Mouse (Mus musculus): ENCODE data around the gene Fbxo11. TPM values are rescaled to one million over a fixed set of nuclear protein-coding genes. Genes with fewer than 3 reads are reported as not detected.
"Not testable (repeated sequence)": the region's sequence is repeated elsewhere in the genome, so short reads cannot be mapped to it uniquely, and the experiment has no call there.

Fbxo11 gene
- total RNA-seq, 4 experiments from 2014 or later: 56.1 to 65.6 (median 64.3) TPM

- DNase-seq: no peak
Measured at GRCm38 (mm10) chr17:88014456-88014855, 50.6 kb downstream of the Fbxo11 start.

DNA sequence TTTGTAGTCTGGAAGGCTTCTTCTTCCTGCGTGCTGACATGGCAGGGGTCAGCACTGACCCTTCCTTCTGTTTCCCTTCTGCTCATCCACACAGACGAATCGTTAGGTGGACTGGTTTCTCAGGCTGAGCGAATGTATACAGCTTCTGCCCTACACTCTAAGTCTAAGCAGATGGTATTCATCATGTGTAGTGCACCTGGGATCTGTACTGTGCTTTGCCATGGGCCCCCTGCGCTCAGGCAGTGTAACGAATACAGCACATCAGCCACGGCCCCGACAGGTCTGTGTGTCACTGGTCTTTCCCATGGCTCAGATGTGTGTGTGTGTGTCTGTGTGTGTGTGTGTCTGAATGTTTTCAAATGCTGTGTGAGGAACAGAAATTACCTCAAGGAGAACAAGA, 58.1 kb downstream of the Fbxo11 start:
- no peak for DNase-seq

DNA sequence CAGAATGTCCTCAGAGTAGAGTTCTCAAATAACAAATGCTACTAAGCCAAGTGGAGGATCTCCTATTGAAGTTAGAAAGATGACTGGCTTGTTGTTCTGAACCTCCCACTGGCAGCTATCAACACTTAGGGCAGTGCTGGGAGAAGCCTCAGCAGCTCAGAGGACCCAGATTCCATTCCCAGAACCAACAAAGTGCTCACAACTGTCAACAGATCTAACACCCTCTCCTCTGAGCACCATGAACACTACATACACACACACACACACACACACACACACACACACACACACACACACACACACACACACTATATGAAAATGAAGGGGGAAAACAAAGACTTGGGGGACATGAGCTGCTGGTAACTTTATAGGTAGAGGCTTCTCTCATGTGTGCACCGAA, 60.2 kb downstream of the Fbxo11 start:
- no peak for DNase-seq

- no peak for DNase-seq
Measured at GRCm38 (mm10) chr17:87997808-87998207, 67.3 kb downstream of the Fbxo11 start.

- no peak for DNase-seq
Measured at GRCm38 (mm10) chr17:87993338-87993737, 71.8 kb downstream of the Fbxo11 start.

GRCm38 (mm10) chr17:87992154-87992553, 72.9 kb downstream of the Fbxo11 start:
- DNase-seq: no peak

DNA sequence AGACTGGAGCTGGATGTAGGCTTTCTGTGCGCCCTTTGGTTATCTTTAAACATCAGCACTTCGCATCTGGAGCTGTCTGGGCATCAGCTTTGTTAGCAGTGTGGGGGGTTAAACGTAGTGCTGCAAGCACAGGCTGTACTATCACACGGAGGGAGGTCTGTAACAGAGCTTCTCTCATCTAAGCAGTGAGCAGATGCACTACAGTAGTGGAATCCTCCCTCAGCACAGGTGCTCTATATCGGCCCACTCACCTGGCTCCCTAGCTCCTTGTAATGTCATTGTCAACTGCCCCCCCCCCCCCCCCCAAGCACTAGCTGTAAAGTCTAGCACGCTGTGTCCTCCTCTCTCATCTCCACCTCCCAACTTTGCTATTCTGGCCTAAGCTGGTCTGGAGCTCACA, 77.6 kb downstream of the Fbxo11 start:
- no peak for DNase-seq

DNA sequence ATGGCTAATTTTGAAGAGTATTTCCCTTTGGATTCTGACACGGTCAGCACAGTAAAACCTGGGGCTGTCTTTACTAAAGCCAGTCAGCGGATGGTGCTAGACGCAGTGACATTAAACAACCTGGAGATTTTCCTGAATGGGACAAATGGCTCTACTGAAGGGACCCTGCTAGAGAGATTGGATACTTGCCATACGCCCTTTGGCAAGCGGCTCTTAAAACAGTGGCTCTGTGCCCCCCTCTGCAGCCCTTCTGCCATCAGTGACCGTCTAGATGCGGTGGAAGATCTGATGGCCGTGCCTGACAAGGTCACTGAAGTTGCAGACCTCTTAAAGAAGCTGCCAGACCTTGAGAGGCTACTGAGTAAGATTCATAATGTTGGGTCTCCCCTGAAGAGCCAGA, 79.2 kb downstream of the Fbxo11 start:
- DNase-seq: no peak

DNA sequence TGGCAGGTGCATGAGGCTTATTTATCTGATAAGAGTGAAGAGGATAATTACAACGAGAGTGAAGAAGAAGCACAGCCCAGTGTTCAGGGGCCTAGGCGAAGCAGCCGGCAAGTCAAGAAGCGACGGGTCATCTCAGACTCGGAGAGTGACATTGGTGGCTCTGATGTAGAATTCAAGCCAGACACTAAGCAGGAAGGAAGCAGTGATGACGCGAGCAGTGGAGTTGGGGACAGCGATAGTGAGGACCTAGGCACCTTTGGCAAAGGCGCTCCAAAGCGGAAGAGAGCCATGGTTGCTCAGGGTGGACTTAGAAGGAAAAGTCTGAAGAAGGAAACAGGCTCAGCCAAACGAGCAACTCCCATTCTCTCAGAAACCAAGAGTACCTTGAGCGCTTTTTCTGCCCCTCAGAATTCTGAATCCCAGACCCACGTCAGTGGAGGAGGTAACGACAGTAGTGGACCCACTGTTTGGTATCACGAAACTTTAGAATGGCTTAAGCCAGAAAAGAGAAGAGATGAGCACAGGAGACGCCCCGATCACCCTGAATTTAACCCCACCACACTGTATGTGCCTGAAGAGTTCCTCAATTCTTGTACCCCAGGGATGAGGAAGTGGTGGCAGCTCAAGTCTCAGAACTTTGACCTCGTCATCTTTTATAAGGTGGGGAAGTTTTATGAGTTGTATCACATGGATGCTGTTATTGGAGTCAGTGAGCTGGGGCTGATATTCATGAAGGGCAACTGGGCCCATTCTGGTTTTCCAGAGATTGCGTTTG, 80.5 kb downstream of the Fbxo11 start:
- DNase-seq: no peak

GRCm38 (mm10) chr17:87983313-87983712, 81.8 kb downstream of the Fbxo11 start:
- DNase-seq: no peak

DNA sequence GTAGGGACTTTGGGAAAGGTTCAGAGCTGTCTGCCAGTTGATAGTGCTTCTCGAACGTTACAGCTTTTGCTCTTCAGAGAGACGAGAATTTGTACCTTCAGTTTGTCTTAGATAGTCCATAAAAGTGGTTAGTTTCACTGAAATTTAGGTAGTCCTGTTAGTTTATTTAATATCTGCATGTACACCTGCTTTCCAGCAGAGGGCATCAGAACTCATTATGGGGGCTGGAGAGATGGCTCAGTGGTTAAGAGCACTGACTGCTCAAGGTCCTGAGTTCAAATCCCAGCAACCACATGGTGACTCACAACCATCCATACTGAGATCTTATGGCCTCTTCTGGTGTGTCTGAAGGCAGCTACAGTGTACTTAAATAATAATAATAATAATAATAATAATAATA, 83.0 kb downstream of the Fbxo11 start:
- no peak for DNase-seq

- DNase-seq: not testable (repeated sequence)
Measured at GRCm38 (mm10) chr17:87979696-87980095, 85.4 kb downstream of the Fbxo11 start.

GRCm38 (mm10) chr17:87976927-87977326, 88.2 kb downstream of the Fbxo11 start:
- DNase-seq: not testable (repeated sequence)

DNA sequence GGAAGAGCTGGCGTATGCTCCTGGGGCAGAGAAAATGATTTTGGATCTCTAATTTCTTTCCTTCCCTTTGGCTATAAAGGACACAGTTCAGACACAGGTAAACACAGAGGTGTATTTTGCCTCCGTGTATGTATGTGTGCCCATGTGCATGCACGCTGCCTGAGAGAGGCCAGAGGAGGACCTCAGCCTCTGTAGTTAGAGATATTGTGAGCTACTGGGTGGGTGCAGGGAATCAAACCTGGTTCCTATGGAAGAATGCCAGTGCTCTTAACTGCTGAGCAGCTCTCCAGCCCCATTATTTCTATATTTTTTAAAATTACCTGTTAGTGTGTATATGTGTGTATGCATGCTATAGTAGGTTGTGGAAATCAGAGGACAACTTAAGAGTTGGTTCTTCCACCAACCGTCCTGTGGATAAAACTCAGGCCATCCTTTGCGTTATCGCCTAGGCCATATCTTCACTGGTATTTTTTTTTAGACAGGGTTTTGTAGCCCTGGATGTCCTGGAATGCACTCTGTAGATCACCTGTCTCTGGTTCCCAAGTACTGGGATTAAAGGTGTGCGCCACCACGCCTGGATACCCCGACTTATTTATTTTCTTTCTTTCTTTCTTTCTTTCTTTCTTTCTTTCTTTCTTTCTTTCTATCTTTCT, 88.8 kb downstream of the Fbxo11 start:
- no peak for DNase-seq

DNA sequence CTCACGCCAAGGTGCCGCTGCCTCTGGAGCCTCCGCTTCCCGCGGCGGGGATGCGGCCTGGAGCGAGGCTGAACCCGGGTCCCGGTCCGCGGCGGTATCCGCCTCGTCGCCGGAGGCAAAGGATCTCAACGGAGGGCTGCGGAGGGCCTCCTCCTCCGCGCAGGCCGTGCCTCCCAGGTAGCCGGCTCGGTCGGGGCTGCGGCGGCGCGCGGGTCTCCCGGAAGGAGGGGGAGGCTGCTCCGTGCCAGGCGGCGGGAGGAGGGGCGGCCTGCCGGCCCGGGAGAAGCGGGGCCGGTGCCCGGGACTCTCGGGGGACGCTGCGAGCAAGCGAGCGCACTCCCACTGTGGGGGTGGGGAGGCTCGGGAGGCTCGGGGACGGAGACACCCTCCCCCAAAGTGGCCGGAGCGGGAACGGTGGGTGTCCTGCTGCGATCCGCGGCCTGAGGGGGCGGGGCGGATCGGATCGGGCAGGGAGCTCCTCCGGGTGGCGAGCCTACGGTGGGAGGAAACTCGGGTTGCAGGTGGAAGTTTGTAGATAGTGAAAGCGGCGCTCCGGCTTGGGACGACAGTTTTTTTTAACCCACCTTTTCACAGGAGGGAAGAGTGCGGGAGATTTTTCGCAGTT, 89.8 kb downstream of the Fbxo11 start:
- DNase-seq: peak; percentile 60

DNA sequence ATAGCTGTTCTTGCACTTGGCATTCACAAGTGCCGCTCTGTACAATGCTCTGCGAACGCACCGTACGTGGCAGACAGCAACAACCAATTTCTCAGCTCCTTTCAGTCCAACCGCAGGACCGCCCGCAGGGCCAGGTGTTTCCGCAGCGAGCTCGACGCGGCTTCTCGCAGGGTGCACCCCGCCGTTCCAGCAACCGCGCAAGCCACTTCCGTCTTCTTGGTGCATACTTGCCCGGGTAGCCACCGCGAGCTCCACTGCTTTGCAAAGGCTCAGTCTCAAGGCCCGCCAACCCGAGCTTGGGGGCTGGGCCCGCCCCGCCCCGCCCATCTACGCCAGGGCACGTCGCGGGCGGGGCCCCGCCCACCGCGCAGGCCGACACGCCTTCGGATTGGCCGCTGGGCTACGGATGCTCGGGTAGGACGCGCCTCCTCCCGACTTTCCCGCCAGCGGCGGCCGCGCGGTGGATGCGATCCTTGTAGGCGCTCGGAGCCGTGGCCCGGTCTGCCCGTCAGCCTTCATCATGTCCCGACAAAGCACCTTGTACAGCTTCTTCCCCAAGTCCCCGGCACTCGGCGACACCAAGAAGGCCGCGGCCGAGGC, 90.4 kb downstream of the Fbxo11 start, which contains the start of gene Msh6:
Msh6 (plus strand) TSS at position 434 of the 600 bp plus-strand sequence.
- DNase-seq: peak; percentile 79

- DNase-seq: no peak
Measured at GRCm38 (mm10) chr17:87973261-87974167, 91.6 kb downstream of the Fbxo11 start.

DNA sequence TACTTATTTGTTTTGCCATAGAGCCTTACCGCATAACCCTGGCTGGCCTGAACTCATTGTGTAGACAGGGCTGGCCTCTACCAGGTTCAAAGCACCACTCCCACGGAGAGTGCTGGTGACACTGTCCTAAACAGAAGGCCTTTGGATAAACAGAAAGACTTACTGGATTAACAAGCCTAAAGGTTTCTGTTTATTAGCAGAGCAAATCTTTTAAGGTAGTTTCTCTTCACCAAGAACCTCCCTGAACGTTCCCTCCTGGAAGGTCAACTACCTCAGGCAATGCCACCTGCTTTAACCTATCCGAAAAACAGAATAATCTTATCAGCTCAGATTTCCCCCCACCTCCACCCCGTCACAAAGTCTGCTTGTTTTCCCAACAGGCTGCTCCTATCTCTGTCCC, 92.2 kb downstream of the Fbxo11 start:
- no peak for DNase-seq

DNA sequence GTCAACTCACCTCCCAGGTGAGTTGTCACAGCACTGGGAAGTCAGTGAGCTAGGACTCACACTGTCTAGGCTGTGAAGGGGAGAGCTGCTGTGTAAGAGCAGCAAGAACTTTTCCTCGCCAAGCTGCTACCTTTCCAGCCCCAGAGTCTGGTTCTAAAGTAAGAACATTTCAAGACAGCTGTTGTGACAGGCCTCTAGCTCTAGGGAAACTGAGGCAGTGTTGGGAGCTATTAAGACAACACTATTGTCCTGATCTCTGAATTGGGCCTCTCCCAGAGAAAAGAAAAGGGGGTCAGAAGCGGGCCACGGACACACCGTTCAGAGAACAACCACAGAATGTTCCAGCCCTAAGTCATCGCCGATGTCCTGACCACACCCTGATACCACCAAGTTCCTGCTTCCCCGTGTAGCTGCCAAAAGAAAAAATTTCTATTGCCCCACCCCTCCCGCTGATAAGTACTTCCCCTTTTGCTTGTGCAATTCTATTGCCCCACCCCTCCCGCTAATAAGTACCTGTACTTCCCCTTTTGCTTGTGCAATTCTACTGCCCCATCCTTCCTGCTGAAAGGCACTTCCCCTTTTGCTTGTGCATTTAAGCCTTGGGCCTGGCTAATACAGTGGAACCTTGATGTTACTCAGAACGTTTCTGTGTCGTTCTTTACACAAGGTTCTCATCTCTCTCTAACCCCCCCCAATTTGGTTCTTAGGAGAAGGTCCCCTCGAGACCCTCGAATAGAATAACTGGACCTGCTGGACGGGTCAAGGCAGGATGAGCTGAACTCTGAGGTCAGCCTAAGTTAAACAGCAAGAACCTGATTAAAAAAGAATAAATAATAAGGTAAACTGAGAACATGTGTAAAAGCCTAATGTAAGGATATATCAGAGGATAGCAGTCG, 93.1 kb downstream of the Fbxo11 start:
- not testable (repeated sequence) for DNase-seq

- not testable (repeated sequence) for DNase-seq
Measured at GRCm38 (mm10) chr17:87968483-87968926, 96.6 kb downstream of the Fbxo11 start.
